Mouse (Mus musculus) G1E (cell line): ENCODE data around the gene Lmo7. TPM values are rescaled to one million over a fixed set of nuclear protein-coding genes. Genes with fewer than 3 reads are reported as not detected.

Source experiments
- ATAC-seq: 2 replicates; pipeline ENCODE4 v1.8.0; 2016; ENCODE audit warnings: mild to moderate bottlenecking; ENCODE audit not compliant: insufficient number of reproducible peaks, poor library complexity, low FRiP score, severe bottlenecking; ENCODE audit errors: extremely low read depth
- DNase-seq: peaks from one replicate; pipeline ENCODE4 v3.0.0; 2012; ENCODE audit warnings: low spot score
- H3K27me3 ChIP-seq: 2 replicates; pipeline ENCODE4 v1.6.1; 2012; ENCODE audit warnings: mild to moderate bottlenecking, low read length, inconsistent platforms; ENCODE audit not compliant: insufficient read depth
- H3K36me3 ChIP-seq: replicated peaks from 2 replicates; pipeline ENCODE3; 2012; ENCODE audit warnings: mild to moderate bottlenecking, inconsistent platforms
- H3K4me1 ChIP-seq: 2 replicates; pipeline ENCODE4 v1.6.1; 2012; ENCODE audit warnings: low read depth, low read length, inconsistent platforms, mixed read lengths; ENCODE audit not compliant: insufficient read depth
- H3K4me3 ChIP-seq: 2 replicates; pipeline ENCODE4 v1.5.1; 2012; ENCODE audit warnings: low read depth, mild to moderate bottlenecking, inconsistent platforms, low read length, moderate library complexity, mixed read lengths
- H3K9me3 ChIP-seq: replicated peaks from 2 replicates; pipeline ENCODE4 v1.6.1; 2012; ENCODE audit warnings: inconsistent platforms
- CTCF ChIP-seq: IDR thresholded peaks from 2 replicates; pipeline ENCODE4 v1.5.1; 2012; ENCODE audit warnings: low read depth, low read length, inconsistent platforms, mixed read lengths
- GATA1 ChIP-seq: IDR thresholded peaks from 2 replicates; pipeline ENCODE4 v1.6.1; 2012; ENCODE audit warnings: borderline replicate concordance, low read length, inconsistent platforms, mixed read lengths
- GATA2 ChIP-seq: IDR thresholded peaks from 2 replicates; pipeline ENCODE4 v1.6.1; 2012; ENCODE audit warnings: low read depth, low read length, inconsistent platforms, borderline replicate concordance
- POLR2AphosphoS5 ChIP-seq: IDR thresholded peaks from 2 replicates; pipeline ENCODE4 v1.6.1; 2012; ENCODE audit warnings: low read depth, low read length, inconsistent platforms; ENCODE audit not compliant: insufficient replicate concordance
- TAL1 ChIP-seq: conservative IDR thresholded peaks from 2 replicates; pipeline ENCODE4 v1.6.1; 2012; ENCODE audit warnings: low read depth, low read length, inconsistent platforms, mixed read lengths
- polyA plus RNA-seq: library from polyadenylated mRNA; stranded (reverse); fragments of >175 nt; gene quantifications from 2 replicates; pipeline ENCODE4 v1.2.3, GENCODE M21; 2012
- total RNA-seq, 2 experiments: library from RNA; stranded (forward) in 1 of 2; stranded (reverse) in 1 of 2; fragments of 200-1000 nt in 1 of 2; fragments of >200 nt in 1 of 2; fragmentation: Nextera tagmentation in 1 of 2; gene quantifications; 2 replicates each; pipeline ENCODE4 v1.2.3; 2014 to 2017

The Lmo7 gene
- total and polyA plus RNA-seq, 3 experiments = 0.71 TPM; not detected in 2

GRCm38 (mm10) chr14:101859305-101859886, 129.6 kb downstream of the Lmo7 start:
- DNase-seq = no peak

GRCm38 (mm10) chr14:101862088-101862487, 132.3 kb downstream of the Lmo7 start:
- Histone ChIP-seq H3K4me3 (no peak overlapping the region), H3K36me3 (no peaks in the 10 kb centered on the region), H3K9me3 (peaks cover 34% of the 10 kb centered on the region), H3K4me1 (no peaks in the 10 kb centered on the region), H3K27me3 (no peaks in the 10 kb centered on the region)
- no peak for TF ChIP-seq POLR2AphosphoS5
- no peak for TF ChIP-seq GATA2
- TF ChIP-seq GATA1 = no peak
- no peak for TF ChIP-seq CTCF
- no peak for ATAC-seq
- DNase-seq = no peak

More at GRCm38 (mm10) chr14:101859305-101859886, 129.6 kb downstream of the Lmo7 start:
- Histone ChIP-seq H3K27me3 (no peaks in the 10 kb centered on the region), H3K4me3 (no peak overlapping the region), H3K9me3 (peaks cover 29% of the 10 kb centered on the region), H3K36me3 (no peaks in the 10 kb centered on the region), H3K4me1 (no peaks in the 10 kb centered on the region)
- TF ChIP-seq TAL1 (no peak), GATA1 (no peak), CTCF (no peak), POLR2AphosphoS5 (no peak)
- ATAC-seq = no peak

GRCm38 (mm10) chr14:101867071-101867733, 137.4 kb downstream of the Lmo7 start:
- Histone ChIP-seq H3K36me3 (no peaks in the 10 kb centered on the region), H3K4me1 (no peaks in the 10 kb centered on the region), H3K4me3 (no peak overlapping the region), H3K9me3 (peaks cover 55% of the 10 kb centered on the region), H3K27me3 (no peaks in the 10 kb centered on the region)
- DNase-seq (no peak), ATAC-seq (no peak)
- TF ChIP-seq GATA1 (no peak), TAL1 (no peak), GATA2 (no peak), CTCF (no peak), POLR2AphosphoS5 (no peak)

GRCm38 (mm10) chr14:101869145-101869544, 139.4 kb downstream of the Lmo7 start:
- Histone ChIP-seq H3K9me3 (peaks cover 58% of the 10 kb centered on the region), H3K36me3 (no peaks in the 10 kb centered on the region), H3K4me3 (no peak overlapping the region), H3K4me1 (no peaks in the 10 kb centered on the region), H3K27me3 (no peaks in the 10 kb centered on the region)
- no peak for DNase-seq
- ATAC-seq = no peak
- no peak for TF ChIP-seq GATA1
- no peak for TF ChIP-seq POLR2AphosphoS5
- TF ChIP-seq GATA2 = no peak
- no peak for TF ChIP-seq TAL1
- no peak for TF ChIP-seq CTCF

DNA sequence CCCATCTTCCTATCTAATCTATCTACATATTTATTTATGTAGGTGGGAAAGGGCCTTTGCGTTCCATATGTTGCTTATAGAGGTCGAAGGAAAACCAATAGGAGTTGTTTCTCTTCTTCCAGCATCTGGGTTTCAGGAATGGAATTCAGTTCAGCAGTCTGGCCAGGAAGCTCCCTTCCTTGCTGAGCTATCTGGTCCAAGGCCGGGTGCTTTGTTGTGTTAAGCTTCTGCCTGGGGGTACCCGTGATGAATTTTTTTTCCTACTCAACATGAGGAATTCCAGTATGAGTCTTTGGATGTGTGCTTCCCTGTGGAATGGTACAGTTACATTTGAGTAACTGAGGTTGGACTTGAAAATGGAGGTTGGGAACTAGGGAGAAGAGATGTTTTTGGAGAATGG, 139.9 kb downstream of the Lmo7 start:
- no peak for DNase-seq
- ATAC-seq = no peak
- no peaks in the 10 kb centered on the region for H3K27me3 ChIP-seq
- no peaks in the 10 kb centered on the region for H3K4me1 ChIP-seq
- TF ChIP-seq GATA1 (no peak), GATA2 (no peak), TAL1 (no peak)
- no peak overlapping the region for H3K4me3 ChIP-seq
- peaks cover 60% of the 10 kb centered on the region for H3K9me3 ChIP-seq
- no peaks in the 10 kb centered on the region for H3K36me3 ChIP-seq

DNA sequence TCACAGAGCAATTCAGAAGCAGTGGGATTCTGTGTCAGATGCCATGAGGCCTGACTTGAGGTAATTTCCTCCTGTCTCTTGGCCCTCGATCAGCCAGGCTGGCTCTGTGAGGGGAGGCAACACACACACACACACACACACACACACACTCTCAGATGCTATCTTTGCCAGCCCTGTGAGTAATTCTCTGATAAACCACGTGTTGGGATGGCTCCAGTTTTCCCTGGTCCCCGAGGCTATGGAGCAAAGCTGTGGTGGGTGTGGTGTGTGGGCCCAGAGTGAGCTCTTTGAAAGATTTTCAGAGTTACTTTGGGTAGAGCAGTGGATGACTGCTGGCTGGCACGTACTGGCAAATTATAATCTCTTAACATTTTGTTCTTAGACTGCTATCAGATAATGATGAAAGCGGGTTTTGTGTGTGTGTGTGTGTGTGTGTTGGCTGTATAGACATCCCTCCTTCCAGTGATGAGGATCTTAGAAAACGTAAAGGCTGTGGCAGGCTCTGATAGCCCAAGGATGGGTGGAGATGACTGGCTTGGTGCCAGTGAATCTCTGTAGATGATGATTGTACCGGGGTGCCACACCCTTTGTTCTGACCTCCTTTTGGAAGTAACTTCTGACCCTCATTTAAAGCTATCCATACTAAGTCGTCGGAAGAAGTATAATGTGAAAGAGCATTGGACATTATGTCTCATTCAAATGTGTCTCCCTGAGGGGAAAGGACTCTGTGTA, 140.6 kb downstream of the Lmo7 start:
- no peak for TF ChIP-seq GATA2
- no peak for TF ChIP-seq TAL1
- TF ChIP-seq CTCF = no peak
- TF ChIP-seq GATA1 = no peak
- no peak for TF ChIP-seq POLR2AphosphoS5
- H3K9me3 ChIP-seq = peaks cover 61% of the 10 kb centered on the region
- H3K27me3 ChIP-seq = no peaks in the 10 kb centered on the region
- no peak overlapping the region for H3K4me3 ChIP-seq
- no peaks in the 10 kb centered on the region for H3K4me1 ChIP-seq
- H3K36me3 ChIP-seq = no peaks in the 10 kb centered on the region
- DNase-seq (no peak), ATAC-seq (no peak)
